Mouse (Mus musculus) stomach, postnatal 0 days (tissue): ENCODE measurements at regions not wholly inside any gene's neighbourhood (a gene's known extent, or its start where the extent isn't known, plus 50 kb on each side); places are given as distances from the start of the nearest gene placed in this dataset.

Experiments used
- CTCF ChIP-seq: IDR thresholded peaks from 2 replicates; pipeline ENCODE4 v1.5.1; 2016; ENCODE audit warnings: antibody characterized with exemption, low read depth, mild to moderate bottlenecking, moderate library complexity
- EP300 ChIP-seq: optimal IDR thresholded peaks from 2 replicates; pipeline ENCODE3; 2016; ENCODE audit warnings: antibody characterized with exemption

GRCm38 (mm10) chrX:12493916-12494315 is 93.7 kb upstream of the Atp6ap2 start:
- TF ChIP-seq CTCF = no peak
- no peak for TF ChIP-seq EP300
